Mouse (Mus musculus) heart, embryonic 16.5 days (tissue): ENCODE measurements around the gene Nme9. TPM values are rescaled to one million over a fixed set of nuclear protein-coding genes. Genes with fewer than 3 reads are reported as not detected.

Experiments
- ATAC-seq: fragments of 200-750 bp; cut with Nextera tagmentation; replicated peaks from 2 replicates; pipeline ENCODE4 v1.8.0; 2017; ENCODE audit warnings: moderate number of reproducible peaks; ENCODE audit not compliant: insufficient read depth, low FRiP score; ENCODE audit errors: extremely low read depth
- H3K27ac ChIP-seq: fragments of 300-500 bp; sonication (generic); 2 replicates; pipeline ENCODE4 v1.5.1; 2014; ENCODE audit warnings: mild to moderate bottlenecking, low read length, control low read depth, moderate library complexity
- H3K27me3 ChIP-seq: fragments of 300-500 bp; sonication (generic); 2 replicates; pipeline ENCODE4 v1.6.1; 2014; ENCODE audit warnings: low read length, mixed read lengths; ENCODE audit not compliant: control insufficient read depth, insufficient read depth
- H3K36me3 ChIP-seq: fragments of 300-500 bp; sonication (generic); 2 replicates; pipeline ENCODE4 v1.6.1; 2014; ENCODE audit not compliant: control insufficient read depth, insufficient read depth
- H3K4me1 ChIP-seq: fragments of 300-500 bp; sonication (generic); 2 replicates; pipeline ENCODE4 v1.6.1; 2014; ENCODE audit warnings: low read length, mixed read lengths; ENCODE audit not compliant: control insufficient read depth, insufficient read depth
- H3K4me2 ChIP-seq: fragments of 300-500 bp; sonication (generic); 2 replicates; pipeline ENCODE4 v1.6.1; 2014; ENCODE audit warnings: low read depth, mild to moderate bottlenecking, control low read depth, low read length
- H3K4me3 ChIP-seq: fragments of 300-500 bp; sonication (generic); 2 replicates; pipeline ENCODE4 v1.5.1; 2014; ENCODE audit warnings: mild to moderate bottlenecking, control low read depth, low read length
- H3K9ac ChIP-seq: fragments of 300-500 bp; sonication (generic); 2 replicates; pipeline ENCODE4 v1.6.1; 2014; ENCODE audit warnings: low read length, control low read depth
- H3K9me3 ChIP-seq: fragments of 300-500 bp; sonication (generic); replicated peaks from 2 replicates; pipeline ENCODE4 v1.6.1; 2016; ENCODE audit warnings: low read length; ENCODE audit not compliant: control insufficient read depth
- WGBS: fragments of 180-500 bp; shearing (Covaris S2); extraction: QIAGEN DNeasy Blood & Tissue Kit; methylation state at CpG from one replicate; pipeline ENCODE4 v1.1.7; 2014; 5-methylcytosine and 5-hydroxymethylcytosine counted together
- polyA plus RNA-seq: library from polyadenylated mRNA; unstranded; fragments of >200 nt; fragmentation: Nextera tagmentation; extraction: Ambion mirVana; gene quantifications from 2 replicates; pipeline ENCODE4 v1.2.1, GENCODE M21; 2015

The Nme9 gene
- polyA plus RNA-seq, 1 experiment from 2014 or later = 1.0 TPM

GRCm38 (mm10) chr9:99441647-99442433, 9.4 kb upstream of the Nme9 start:
- no peak; the same call in 1 of the 2 replicates for ATAC-seq
- H3K4me1 ChIP-seq = peaks cover 7% of the 10 kb centered on the region; the same call in 1 of the 2 replicates
- 83% methylated on average over 4 of the region's 4 CpGs for WGBS
- no peaks in the 10 kb centered on the region for H3K9me3 ChIP-seq
- no peak overlapping the region for H3K9ac ChIP-seq
- H3K27ac ChIP-seq = no peak overlapping the region
- H3K4me2 ChIP-seq = no peak overlapping the region
- peaks cover 11% of the 10 kb centered on the region for H3K27me3 ChIP-seq
- H3K4me3 ChIP-seq = no peak overlapping the region
- H3K36me3 ChIP-seq = no peaks in the 10 kb centered on the region

GRCm38 (mm10) chr9:99444590-99445178, 6.6 kb upstream of the Nme9 start:
- 36% methylated on average over 8 of the region's 8 CpGs for WGBS
- H3K4me1 ChIP-seq = no peaks in the 10 kb centered on the region
- no peak for ATAC-seq

GRCm38 (mm10) chr9:99446259-99446658, 5.0 kb upstream of the Nme9 start:
- Histone ChIP-seq H3K4me1 (no peaks in the 10 kb centered on the region), H3K9me3 (no peaks in the 10 kb centered on the region), H3K4me2 (no peak overlapping the region), H3K36me3 (no peaks in the 10 kb centered on the region), H3K4me3 (no peak overlapping the region), H3K27ac (no peak overlapping the region), H3K9ac (no peak overlapping the region), H3K27me3 (peaks cover under 1% of the 10 kb centered on the region; the same call in 1 of the 2 replicates)
- ATAC-seq = no peak

More at GRCm38 (mm10) chr9:99444590-99445178, 6.6 kb upstream of the Nme9 start:
- Histone ChIP-seq H3K9ac (no peak overlapping the region), H3K36me3 (no peaks in the 10 kb centered on the region), H3K27ac (no peak overlapping the region), H3K4me2 (no peak overlapping the region), H3K9me3 (no peaks in the 10 kb centered on the region), H3K27me3 (no peaks in the 10 kb centered on the region), H3K4me3 (no peak overlapping the region)

GRCm38 (mm10) chr9:99447323-99447722, 4.0 kb upstream of the Nme9 start:
- Histone ChIP-seq H3K4me1 (no peaks in the 10 kb centered on the region), H3K36me3 (no peaks in the 10 kb centered on the region), H3K9me3 (no peaks in the 10 kb centered on the region), H3K9ac (no peak overlapping the region), H3K27me3 (peaks cover 9% of the 10 kb centered on the region; the same call in 1 of the 2 replicates), H3K4me2 (no peak overlapping the region), H3K27ac (no peak overlapping the region), H3K4me3 (no peak overlapping the region)
- no peak for ATAC-seq
- WGBS = 63% methylated on average over 3 of the region's 3 CpGs

GRCm38 (mm10) chr9:99449886-99450647, 1.2 kb upstream of the Nme9 start:
- Histone ChIP-seq H3K27ac (no peak overlapping the region), H3K4me2 (no peak overlapping the region), H3K4me3 (no peak overlapping the region), H3K9me3 (no peaks in the 10 kb centered on the region), H3K4me1 (no peaks in the 10 kb centered on the region), H3K36me3 (no peaks in the 10 kb centered on the region), H3K9ac (no peak overlapping the region), H3K27me3 (peaks cover 9% of the 10 kb centered on the region; the same call in 1 of the 2 replicates)
- ATAC-seq = no peak
- 35% methylated on average over 9 of the region's 9 CpGs for WGBS

GRCm38 (mm10) chr9:99454211-99454610, 2.9 kb downstream of the Nme9 start:
- ATAC-seq = no peak
- Histone ChIP-seq H3K27ac (no peak overlapping the region), H3K4me3 (no peak overlapping the region), H3K9ac (no peak overlapping the region), H3K27me3 (peaks cover 9% of the 10 kb centered on the region; the same call in 1 of the 2 replicates), H3K36me3 (no peaks in the 10 kb centered on the region), H3K4me2 (no peak overlapping the region), H3K9me3 (no peaks in the 10 kb centered on the region), H3K4me1 (no peaks in the 10 kb centered on the region)
- WGBS = 72% methylated on average over 4 of the region's 4 CpGs

GRCm38 (mm10) chr9:99458529-99459208, 7.4 kb downstream of the Nme9 start:
- 42% methylated on average over 12 of the region's 12 CpGs for WGBS
- Histone ChIP-seq H3K36me3 (no peaks in the 10 kb centered on the region), H3K9me3 (no peaks in the 10 kb centered on the region), H3K4me3 (no peak overlapping the region), H3K4me1 (no peaks in the 10 kb centered on the region), H3K27ac (no peak overlapping the region), H3K27me3 (no peaks in the 10 kb centered on the region), H3K4me2 (no peak overlapping the region), H3K9ac (no peak overlapping the region)
- no peak for ATAC-seq

GRCm38 (mm10) chr9:99459730-99460129, 8.5 kb downstream of the Nme9 start:
- H3K9me3 ChIP-seq = no peaks in the 10 kb centered on the region
- H3K9ac ChIP-seq = no peak overlapping the region
- no peaks in the 10 kb centered on the region for H3K36me3 ChIP-seq
- H3K4me2 ChIP-seq = no peak overlapping the region
- no peaks in the 10 kb centered on the region for H3K27me3 ChIP-seq
- H3K4me3 ChIP-seq = no peak overlapping the region
- no peak for ATAC-seq
- H3K4me1 ChIP-seq = no peaks in the 10 kb centered on the region
- 86% methylated on average over 4 of the region's 4 CpGs for WGBS
- H3K27ac ChIP-seq = no peak overlapping the region
